Mouse (Mus musculus) MEL-GATA-1-ER (cell line): ENCODE data around the gene Pmel.

Experiments
- DNase-seq: peaks from one replicate; pipeline ENCODE4 v3.0.0-alpha.2; 2012; ENCODE audit warnings: low read depth; ENCODE audit errors: extremely low read depth

The Pmel gene

GRCm38 (mm10) chr10:128748252-128748864, 44.4 kb downstream of the Pmel start:
- DNase-seq = peak; percentile 83
